Mouse (Mus musculus): ENCODE data around the gene Gchfr. TPM values are rescaled to one million over a fixed set of nuclear protein-coding genes. Genes with fewer than 3 reads are reported as not detected.

Gchfr gene
- polyA plus RNA-seq, 1 experiment from 2014 or later, result 124 TPM

DNA sequence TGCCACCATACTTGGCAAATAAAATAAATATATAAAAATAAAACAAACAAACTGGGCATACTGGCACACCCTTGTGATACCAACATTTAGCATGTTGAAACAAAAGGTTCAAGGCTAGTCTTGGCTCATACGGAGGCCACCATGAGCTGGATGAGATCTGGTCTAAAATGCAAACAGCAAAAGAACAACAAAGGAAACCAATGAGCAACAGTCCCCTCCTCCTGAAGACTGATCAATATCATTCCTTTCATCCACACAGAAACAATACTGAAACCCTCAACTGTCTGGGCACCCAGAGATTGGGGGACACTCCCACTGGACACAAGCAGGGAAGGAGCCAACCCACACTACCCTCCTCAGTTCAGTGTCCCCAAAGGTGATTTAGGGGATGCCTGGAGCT is 29.9 kb downstream of the Gchfr start:
- no peak overlapping the region for H3K4me2 ChIP-seq (replicated peaks; ENCODE audit: low read depth)
- whole genome bisulfite sequencing, result 71% methylated on average over 1 of the region's 1 CpGs
- H3K27ac ChIP-seq (ENCODE audit: low read depth, low read length), result no peak overlapping the region
- H3K9ac ChIP-seq (ENCODE audit: low read depth, low read length), result no peak overlapping the region
- no peaks in the 10 kb centered on the region for H3K4me1 ChIP-seq (replicated peaks; ENCODE audit: control insufficient read depth, insufficient read depth, low read length)
- no peak overlapping the region for H3K4me3 ChIP-seq (ENCODE audit: low read depth, low read length)
- H3K27me3 ChIP-seq (replicated peaks; ENCODE audit: control insufficient read depth, insufficient read depth, low read length), result no peaks in the 10 kb centered on the region
- ATAC-seq, result no peak
- H3K9me3 ChIP-seq (ENCODE audit: control insufficient read depth), result no peaks in the 10 kb centered on the region
- no peaks in the 10 kb centered on the region for H3K36me3 ChIP-seq (ENCODE audit: control insufficient read depth, insufficient read depth)
- no peak for TF ChIP-seq CTCF (IDR thresholded peaks at IDR 0.05; ENCODE audit: low read depth)

DNA sequence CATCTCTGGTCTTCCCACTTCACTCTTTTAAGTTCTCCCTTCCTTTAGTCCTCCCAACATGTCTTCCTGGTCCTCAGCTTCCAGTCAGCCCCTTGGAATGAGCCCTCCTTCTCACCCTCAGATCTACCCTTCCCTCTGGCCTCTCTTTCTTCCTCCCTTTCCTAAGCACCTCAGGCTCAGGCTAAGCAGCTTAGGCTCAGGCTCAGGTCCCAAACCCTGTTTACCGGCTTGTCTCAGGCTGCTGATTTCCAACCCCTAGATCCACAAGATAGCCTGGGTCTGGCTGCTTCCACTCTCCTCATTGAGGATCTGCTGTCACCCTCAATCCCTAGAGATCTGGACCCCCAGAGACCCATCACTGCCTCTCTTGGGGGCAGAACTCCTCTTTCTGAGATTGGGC is 30.5 kb downstream of the Gchfr start:
- H3K27ac ChIP-seq (ENCODE audit: low read depth, low read length), result no peak overlapping the region
- H3K4me1 ChIP-seq (replicated peaks; ENCODE audit: control insufficient read depth, insufficient read depth, low read length), result no peaks in the 10 kb centered on the region
- no peak overlapping the region for H3K4me3 ChIP-seq (ENCODE audit: low read depth, low read length)
- no peaks in the 10 kb centered on the region for H3K36me3 ChIP-seq (ENCODE audit: control insufficient read depth, insufficient read depth)
- H3K9ac ChIP-seq (ENCODE audit: low read depth, low read length), result no peak overlapping the region
- WGBS, result 50% methylated on average over 1 of the region's 1 CpGs
- H3K9me3 ChIP-seq (ENCODE audit: control insufficient read depth), result no peaks in the 10 kb centered on the region
- no peaks in the 10 kb centered on the region for H3K27me3 ChIP-seq (replicated peaks; ENCODE audit: control insufficient read depth, insufficient read depth, low read length)
- no peak overlapping the region for H3K4me2 ChIP-seq (replicated peaks; ENCODE audit: low read depth)
- no peak for ATAC-seq
- TF ChIP-seq CTCF (IDR thresholded peaks at IDR 0.05; ENCODE audit: low read depth), result no peak

DNA sequence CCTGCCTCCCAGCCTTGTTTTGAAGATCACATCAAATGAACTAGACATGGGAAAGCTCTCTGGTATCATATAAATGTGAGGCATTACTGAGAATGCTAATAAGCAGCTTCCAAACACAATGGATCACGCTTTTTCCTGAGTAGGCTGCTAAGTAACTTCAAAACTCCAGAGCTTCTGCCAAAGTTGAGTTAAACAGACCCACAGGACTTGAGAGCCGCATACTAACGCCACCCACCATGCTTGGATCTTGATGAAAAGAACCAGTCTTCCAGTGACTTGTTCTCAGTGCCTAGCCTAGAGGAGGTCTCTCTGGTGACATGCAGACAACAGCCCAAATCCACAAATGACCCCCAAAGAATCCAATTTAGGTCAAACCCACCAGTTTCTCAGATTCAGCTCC is 31.4 kb downstream of the Gchfr start:
- no peak overlapping the region for H3K9ac ChIP-seq (ENCODE audit: low read depth, low read length)
- H3K4me1 ChIP-seq (replicated peaks; ENCODE audit: control insufficient read depth, insufficient read depth, low read length), result peaks cover 6% of the 10 kb centered on the region; the same call in 1 of the 2 replicates
- H3K4me2 ChIP-seq (replicated peaks; ENCODE audit: low read depth), result no peak overlapping the region
- no peak overlapping the region for H3K4me3 ChIP-seq (ENCODE audit: low read depth, low read length)
- 79% methylated on average over 3 of the region's 3 CpGs for WGBS
- no peak overlapping the region for H3K27ac ChIP-seq (ENCODE audit: low read depth, low read length)
- H3K9me3 ChIP-seq (ENCODE audit: control insufficient read depth), result no peaks in the 10 kb centered on the region
- no peak for ATAC-seq
- no peak for TF ChIP-seq CTCF (IDR thresholded peaks at IDR 0.05; ENCODE audit: low read depth)
- H3K27me3 ChIP-seq (replicated peaks; ENCODE audit: control insufficient read depth, insufficient read depth, low read length), result no peaks in the 10 kb centered on the region
- no peaks in the 10 kb centered on the region for H3K36me3 ChIP-seq (ENCODE audit: control insufficient read depth, insufficient read depth)

DNA sequence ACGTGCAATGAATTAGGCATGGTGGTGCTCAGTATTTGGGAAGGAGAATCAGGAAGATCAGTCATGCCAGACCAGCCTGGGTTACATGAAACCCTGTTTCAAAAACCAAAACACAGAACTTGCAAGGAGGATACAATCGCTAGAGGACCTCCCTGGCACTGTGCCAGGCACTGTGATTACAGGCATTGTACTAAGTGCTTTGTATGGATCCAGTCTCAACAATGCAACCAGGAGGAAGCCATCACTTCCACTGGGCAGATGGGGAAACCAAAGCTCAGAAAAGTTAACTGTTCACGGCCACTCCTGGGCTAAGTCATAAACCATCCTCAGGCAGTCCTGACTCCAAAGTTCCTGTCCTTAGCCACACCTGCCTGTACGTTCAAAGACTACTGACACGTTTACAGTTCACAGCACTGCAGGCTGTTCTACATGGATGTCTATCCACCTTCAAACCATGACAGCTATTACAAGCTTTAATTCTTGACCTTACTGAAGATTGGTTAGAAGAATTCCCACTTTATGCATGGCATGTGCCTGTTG is 35.4 kb downstream of the Gchfr start:
- Histone ChIP-seq H3K27me3 (replicated peaks; ENCODE audit: control insufficient read depth, insufficient read depth, low read length) (no peaks in the 10 kb centered on the region), H3K9me3 (ENCODE audit: control insufficient read depth) (no peaks in the 10 kb centered on the region), H3K27ac (ENCODE audit: low read depth, low read length) (0 out of 2 replicates have a peak overlapping the region, but pooled peaks have one; percentile 12), H3K4me2 (replicated peaks; ENCODE audit: low read depth) (no peak overlapping the region), H3K4me3 (ENCODE audit: low read depth, low read length) (no peak overlapping the region), H3K4me1 (replicated peaks; ENCODE audit: control insufficient read depth, insufficient read depth, low read length) (peaks cover 6% of the 10 kb centered on the region; the same call in 1 of the 2 replicates), H3K9ac (ENCODE audit: low read depth, low read length) (no peak overlapping the region), H3K36me3 (ENCODE audit: control insufficient read depth, insufficient read depth) (no peaks in the 10 kb centered on the region)
- no peak for TF ChIP-seq CTCF (IDR thresholded peaks at IDR 0.05; ENCODE audit: low read depth)
- ATAC-seq, result peak; percentile 85
- 22% methylated on average over 5 of the region's 5 CpGs for WGBS

DNA sequence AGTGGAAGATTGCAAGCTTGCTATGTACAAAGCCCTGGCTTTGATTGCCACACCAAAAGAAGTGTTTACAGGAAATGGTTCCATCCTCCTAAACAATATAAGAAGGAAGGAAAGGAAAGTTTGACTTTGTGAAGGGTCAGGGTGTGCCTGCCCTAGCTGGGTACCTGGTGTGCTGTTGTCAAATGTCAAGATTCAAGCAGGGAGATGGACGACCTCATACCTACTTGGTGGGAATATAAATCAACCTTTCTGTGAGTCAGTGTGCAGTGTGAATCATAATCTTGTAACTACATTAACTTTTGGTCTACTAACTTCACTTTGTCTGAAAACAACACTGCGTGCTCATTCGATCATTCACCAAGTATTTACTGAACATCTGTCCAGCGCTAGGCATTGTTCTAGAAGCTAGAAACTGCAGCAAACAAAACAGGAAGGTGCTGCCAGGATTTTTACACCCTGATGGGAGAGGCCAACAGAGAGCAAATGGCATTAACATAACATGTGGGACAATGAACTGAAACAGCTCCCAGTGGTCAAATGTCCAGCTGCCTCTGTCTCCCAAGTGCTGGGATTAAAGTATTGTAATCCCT is 36.4 kb downstream of the Gchfr start:
- no peak overlapping the region for H3K9ac ChIP-seq (ENCODE audit: low read depth, low read length)
- H3K4me1 ChIP-seq (replicated peaks; ENCODE audit: control insufficient read depth, insufficient read depth, low read length), result peaks cover 6% of the 10 kb centered on the region; the same call in 1 of the 2 replicates
- H3K27ac ChIP-seq (ENCODE audit: low read depth, low read length), result peak overlapping the region; percentile 54; the same call in 1 of the 2 replicates
- no peak overlapping the region for H3K4me3 ChIP-seq (ENCODE audit: low read depth, low read length)
- no peaks in the 10 kb centered on the region for H3K9me3 ChIP-seq (ENCODE audit: control insufficient read depth)
- no peak for ATAC-seq
- no peaks in the 10 kb centered on the region for H3K27me3 ChIP-seq (replicated peaks; ENCODE audit: control insufficient read depth, insufficient read depth, low read length)
- no peak overlapping the region for H3K4me2 ChIP-seq (replicated peaks; ENCODE audit: low read depth)
- H3K36me3 ChIP-seq (ENCODE audit: control insufficient read depth, insufficient read depth), result no peaks in the 10 kb centered on the region
- TF ChIP-seq CTCF (IDR thresholded peaks at IDR 0.05; ENCODE audit: low read depth), result no peak
- 70% methylated on average over 4 of the region's 4 CpGs for WGBS

DNA sequence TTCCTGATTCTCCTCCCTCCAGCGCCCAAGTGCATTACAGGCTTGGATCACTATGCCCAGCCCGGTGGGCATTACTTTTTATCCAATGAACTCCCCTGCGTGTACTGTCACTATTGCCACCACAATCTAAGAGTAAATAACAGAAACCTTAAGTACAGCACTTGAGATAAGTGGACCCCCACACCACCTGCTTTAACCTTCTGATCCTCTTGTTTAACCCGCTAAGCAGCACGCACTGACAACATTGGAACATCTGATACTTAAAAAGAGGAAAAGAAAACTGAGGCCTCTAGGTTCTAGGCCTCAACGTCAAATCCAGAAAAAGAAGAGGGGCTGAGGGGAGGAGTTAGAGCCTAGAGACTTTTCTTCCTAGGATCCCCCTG is 40.4 kb downstream of the Gchfr start:
- Histone ChIP-seq H3K27ac (ENCODE audit: low read depth, low read length) (peak overlapping the region; percentile 85), H3K9me3 (ENCODE audit: control insufficient read depth) (no peaks in the 10 kb centered on the region), H3K4me3 (ENCODE audit: low read depth, low read length) (peak overlapping the region; percentile 68), H3K27me3 (replicated peaks; ENCODE audit: control insufficient read depth, insufficient read depth, low read length) (no peaks in the 10 kb centered on the region), H3K4me1 (replicated peaks; ENCODE audit: control insufficient read depth, insufficient read depth, low read length) (peaks cover 6% of the 10 kb centered on the region; the same call in 1 of the 2 replicates), H3K36me3 (ENCODE audit: control insufficient read depth, insufficient read depth) (peaks cover 26% of the 10 kb centered on the region), H3K9ac (ENCODE audit: low read depth, low read length) (peak overlapping the region; percentile 64), H3K4me2 (replicated peaks; ENCODE audit: low read depth) (peak overlapping the region; percentile 68)
- WGBS, result 12% methylated on average over 6 of the region's 6 CpGs
- no peak for ATAC-seq
- TF ChIP-seq CTCF (IDR thresholded peaks at IDR 0.05; ENCODE audit: low read depth), result no peak
